Mouse (Mus musculus) embryo, embryonic 9.5 days (tissue): ENCODE measurements around the gene Ermp1.
"Not testable (repeated sequence)": the region's sequence is repeated elsewhere in the genome, so short reads cannot be mapped to it uniquely, and the experiment has no call there.

Experiments used
- DNase-seq: peaks from one replicate; pipeline ENCODE4 v3.0.0-alpha.2; 2017; ENCODE audit errors: extremely low spot score

The Ermp1 gene

DNA sequence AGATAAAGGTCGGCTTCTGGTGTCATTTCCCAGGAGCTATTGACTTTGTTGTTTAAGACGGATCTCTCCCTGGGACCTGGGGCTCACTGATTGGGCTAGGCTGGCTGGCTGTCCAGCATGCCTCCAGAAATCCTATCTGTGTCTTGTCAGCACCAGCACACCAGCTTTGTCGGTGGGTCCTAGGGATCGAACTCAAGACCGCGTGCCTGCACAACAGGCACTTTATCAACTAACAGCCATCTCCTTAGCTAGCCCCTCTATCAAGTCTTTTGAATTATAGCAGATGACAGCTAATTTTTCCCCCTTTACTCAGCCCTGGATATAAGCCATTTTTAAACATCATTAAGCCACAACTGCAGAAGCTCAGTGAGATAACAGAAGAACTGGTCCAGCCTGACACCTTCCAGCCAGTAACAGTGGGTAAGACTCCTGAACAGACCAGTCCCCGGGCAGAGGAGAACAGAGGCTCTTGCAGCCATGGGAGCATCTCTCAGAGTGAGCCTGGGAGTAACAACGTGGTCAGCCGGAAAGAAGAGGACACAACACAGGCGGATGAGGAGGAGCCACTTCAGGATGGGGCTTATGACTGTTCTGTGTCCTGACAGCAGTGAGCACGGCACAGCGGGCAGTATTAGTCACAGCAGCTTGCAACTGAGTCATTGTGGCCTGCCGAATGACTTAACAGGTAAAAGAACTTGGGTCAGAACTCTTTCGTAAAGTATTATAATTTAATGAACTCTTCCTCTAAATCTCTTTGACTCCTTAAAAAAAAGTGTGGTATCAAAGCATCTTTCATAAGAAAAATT, 44.5 kb downstream of the Ermp1 start:
- no peak for DNase-seq

DNA sequence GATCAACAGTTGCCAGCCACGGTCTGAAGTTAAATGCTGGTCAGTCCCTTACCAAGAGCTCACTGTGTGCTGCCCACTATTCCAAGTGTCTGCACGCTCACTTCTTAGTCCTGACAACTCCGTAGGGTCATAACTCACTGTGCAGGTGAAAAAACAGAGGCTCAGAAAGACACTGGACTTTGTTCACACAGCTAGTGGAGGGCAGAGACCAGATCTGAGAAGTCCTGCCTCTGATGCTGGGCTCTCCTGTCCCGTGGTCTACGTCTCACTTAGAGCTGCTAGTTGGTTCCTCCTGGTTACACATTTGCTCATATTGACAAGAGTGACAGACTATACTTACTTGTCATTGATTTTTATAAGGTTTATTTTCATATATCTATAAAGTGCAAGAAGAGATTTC, 49.2 kb downstream of the Ermp1 start:
- DNase-seq, result no peak

DNA sequence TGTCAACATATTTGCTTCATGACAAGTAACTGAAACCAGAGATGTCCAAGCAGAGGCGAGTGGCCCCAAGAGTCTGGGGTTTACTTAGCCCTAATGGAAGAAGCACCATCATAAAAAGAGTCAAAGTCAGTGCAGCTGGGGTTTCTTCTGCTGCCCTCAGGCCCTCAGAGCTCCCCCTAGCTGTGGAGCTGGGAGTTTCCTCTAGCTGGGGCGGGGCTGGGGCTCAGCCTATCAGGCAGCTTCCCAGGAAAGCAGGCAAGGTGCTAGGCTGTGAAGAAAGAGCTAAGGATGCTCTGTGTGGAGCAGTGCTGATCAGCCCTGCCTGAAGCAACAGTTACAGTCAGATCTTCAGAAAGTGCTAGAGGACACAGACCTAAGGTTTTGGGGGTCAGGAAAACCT, 51.2 kb downstream of the Ermp1 start:
- no peak for DNase-seq

DNA sequence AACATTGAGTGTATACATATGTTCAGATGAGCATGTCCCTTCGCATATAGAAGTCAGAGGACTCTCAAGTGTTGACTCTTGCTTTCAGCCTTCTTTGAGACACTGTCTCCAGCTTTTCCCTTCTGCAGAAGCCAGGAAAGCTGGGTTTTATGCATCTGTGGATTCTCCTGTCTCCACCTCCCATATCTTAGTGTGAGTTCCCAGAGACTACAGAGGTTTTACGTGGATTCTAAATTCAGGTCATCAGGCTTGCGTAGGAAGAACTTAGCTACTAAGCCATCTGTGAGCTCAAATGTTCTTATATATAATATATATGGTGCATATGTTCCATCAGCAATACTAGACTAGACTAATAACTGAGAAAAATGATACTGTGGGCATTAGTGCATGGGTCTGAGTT, 51.9 kb downstream of the Ermp1 start:
- no peak for DNase-seq

DNA sequence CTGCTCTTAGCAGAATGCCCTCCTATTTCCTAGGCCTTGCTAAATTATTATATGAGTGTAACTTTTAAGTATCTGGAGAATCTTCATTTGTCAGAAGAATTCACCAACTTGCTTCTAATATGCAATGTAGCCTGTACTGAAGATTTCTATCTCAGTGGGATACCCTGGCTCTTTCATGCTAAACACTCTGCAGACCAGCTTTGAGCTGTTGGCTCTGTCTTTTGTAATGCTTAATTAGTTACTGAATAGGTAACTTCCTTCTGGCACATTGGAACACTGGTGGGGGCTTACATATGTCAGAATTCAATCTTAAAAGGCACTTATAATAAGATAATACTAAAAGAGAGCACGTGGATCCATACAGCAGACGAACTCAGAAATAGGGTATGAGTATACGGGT, 54.4 kb downstream of the Ermp1 start:
- DNase-seq, result not testable (repeated sequence)

DNA sequence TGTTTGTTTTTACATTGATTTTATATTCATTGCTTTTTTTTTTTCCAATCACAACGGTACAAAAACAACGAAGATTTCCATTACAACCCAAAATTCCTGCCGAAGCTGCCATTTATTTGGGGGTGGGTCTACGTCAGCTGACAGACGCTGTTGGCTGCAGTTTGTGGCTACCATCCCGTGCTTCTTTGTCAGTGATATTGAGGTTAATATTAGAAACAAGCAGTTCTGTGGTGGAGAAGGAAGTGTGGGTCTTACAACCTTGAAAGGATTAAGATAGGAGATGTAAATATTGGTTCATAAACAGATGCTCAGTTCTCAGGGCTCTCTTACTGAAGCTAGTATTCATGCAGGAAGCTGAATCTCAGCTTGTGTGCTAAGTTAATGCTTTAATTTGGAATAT, 64.5 kb downstream of the Ermp1 start:
- no peak for DNase-seq

DNA sequence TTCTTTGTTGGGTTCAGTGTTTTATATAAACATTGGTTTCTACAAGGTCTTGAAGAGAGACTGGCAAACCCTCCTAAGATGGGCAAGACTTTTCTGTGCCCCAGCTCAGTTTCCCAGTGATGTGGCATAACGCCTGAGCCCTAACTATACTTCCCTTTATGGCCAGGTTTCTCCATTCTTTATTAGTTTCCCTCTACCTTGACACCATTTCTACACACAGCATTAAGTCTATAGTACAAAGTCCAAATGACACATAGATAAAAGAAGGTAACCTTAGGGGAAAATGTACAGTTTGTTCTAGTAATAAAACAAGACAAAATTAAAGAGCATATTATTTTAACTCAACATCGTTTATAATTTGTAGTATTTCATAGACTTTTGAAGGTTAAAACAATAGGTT, 65.8 kb downstream of the Ermp1 start:
- no peak for DNase-seq

DNA sequence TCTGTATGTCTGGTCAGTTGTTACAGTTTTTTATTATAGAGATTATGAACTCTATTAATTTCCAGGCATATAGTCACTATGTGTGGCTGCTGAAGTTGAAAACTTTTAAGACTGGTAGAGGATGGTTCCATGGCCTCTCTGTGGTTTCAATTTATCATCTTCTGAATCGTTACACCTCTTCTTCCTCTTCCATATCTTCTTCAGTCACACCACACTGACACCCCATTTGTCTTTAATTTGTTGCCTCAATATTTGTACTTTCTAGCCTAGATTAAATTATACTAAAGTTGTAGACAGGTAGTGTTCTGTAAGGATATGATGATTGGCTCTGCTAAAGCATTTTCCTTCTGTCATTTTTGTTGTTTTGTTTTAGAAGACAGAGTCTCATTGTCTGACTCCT, 81.7 kb downstream of the Ermp1 start:
- DNase-seq, result no peak

DNA sequence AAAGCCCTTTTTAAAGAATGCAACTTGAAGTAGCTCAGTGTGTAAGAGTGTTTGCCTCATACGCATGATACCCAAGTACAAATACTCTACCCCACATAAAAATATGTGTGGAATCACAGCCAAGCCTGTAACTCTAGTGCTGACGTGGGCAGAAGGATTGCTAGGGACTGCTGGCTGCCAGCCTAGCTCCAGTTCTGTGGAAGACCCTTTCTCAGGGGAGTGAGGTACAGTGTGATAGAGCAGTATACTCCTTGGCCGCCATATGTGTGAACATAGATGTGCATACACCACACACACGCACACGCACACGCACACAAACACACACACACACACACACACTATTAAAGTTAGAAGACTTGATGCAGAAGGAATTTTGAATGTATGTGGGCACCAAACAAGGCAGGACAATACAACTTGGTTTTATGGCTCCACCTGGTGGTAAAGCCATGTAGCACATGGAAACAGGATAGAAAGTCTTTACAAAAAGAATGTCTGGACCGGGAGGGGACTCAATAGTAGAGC, 84.9 kb downstream of the Ermp1 start:
- peak; percentile 33 for DNase-seq

DNA sequence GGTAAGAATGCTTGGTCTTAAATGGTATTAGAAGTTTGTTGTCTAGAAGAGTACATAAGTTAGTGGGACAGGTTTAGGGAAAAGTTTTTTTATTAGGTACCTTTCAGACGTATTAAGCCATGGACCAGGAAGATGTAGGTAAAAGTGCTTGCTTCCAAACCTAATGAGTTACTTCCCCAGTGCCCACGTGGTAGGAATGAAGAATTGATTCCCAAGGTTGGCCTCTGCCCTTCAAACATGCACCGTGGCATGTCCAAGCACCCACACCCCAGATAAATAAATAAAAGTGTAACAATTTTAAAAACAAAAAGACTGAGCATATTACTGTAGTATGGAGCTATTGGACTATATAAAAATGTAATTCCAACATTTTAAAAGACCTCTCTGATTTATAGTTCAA, 85.6 kb downstream of the Ermp1 start:
- DNase-seq, result no peak

DNA sequence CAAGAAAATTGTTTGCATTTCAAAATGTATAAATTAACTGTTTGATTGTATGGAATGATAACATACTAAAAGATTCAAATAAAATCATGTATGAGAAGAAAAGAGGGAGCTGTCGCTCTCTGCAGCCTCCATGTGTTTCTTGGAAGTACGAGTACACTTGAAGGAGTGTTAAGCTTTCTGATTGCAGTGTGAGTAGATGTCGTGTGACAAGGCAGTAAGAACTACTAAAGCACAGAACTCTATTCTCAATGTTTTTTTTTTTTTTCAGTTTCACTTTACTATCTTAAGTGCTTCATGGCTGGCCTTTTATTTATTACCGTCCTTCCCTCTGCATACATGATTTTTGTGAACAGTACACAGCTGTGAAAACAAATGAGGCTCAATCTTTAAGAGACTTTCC, 86.0 kb downstream of the Ermp1 start:
- no peak for DNase-seq
